Mouse (Mus musculus): ENCODE results near the gene Cd320.
"Not testable (repeated sequence)": the region's sequence is repeated elsewhere in the genome, so short reads cannot be mapped to it uniquely, and the experiment has no call there.

Gene Cd320

GRCm38 (mm10) chr17:33898193-33898592 lies 55.3 kb downstream of the Cd320 start:
- DNase-seq (ENCODE audit: low spot score in 2 of 2) = not testable (repeated sequence)
